Mouse (Mus musculus) cerebellum, adult 2 months (tissue): Measurements from ENCODE around the gene Alk. TPM values are rescaled to one million over a fixed set of nuclear protein-coding genes. Genes with fewer than 3 reads are reported as not detected.
A peak's percentile ranks its signal among the peaks of the same experiment; 100 is the strongest.

Experiments used
- DNase-seq, 2 experiments: peaks; one replicate each; pipeline ENCODE4 v3.0.0; 2021
- H3K27ac ChIP-seq: fragments of 200-500 bp; 2 replicates; pipeline ENCODE4 v1.5.1; 2012; ENCODE audit warnings: low read length, control low read depth, inconsistent platforms; ENCODE audit not compliant: insufficient read depth
- H3K27me3 ChIP-seq: fragments of 200-500 bp; 2 replicates; pipeline ENCODE4 v1.6.1; 2012; ENCODE audit warnings: inconsistent platforms, mild to moderate bottlenecking, low read length, moderate library complexity; ENCODE audit not compliant: control insufficient read depth, insufficient read depth
- H3K4me1 ChIP-seq: fragments of 200-500 bp; 2 replicates; pipeline ENCODE4 v1.6.1; 2011; ENCODE audit warnings: low read length; ENCODE audit not compliant: control insufficient read depth, insufficient read depth
- H3K4me3 ChIP-seq: fragments of 200-500 bp; replicated peaks from 2 replicates; pipeline ENCODE3; 2011; ENCODE audit warnings: mild to moderate bottlenecking, low read depth, low read length, control low read depth; ENCODE audit not compliant: insufficient read depth
- CTCF ChIP-seq: fragments of 200-500 bp; IDR thresholded peaks from 2 replicates; pipeline ENCODE4 v1.5.1; 2011; ENCODE audit warnings: low read depth, mild to moderate bottlenecking, control low read depth, low read length, moderate library complexity, borderline replicate concordance; ENCODE audit not compliant: insufficient read depth
- POLR2A ChIP-seq: fragments of 200-500 bp; IDR thresholded peaks from 2 replicates; pipeline ENCODE4 v1.6.1; 2011; ENCODE audit warnings: low read length, control low read depth, borderline replicate concordance; ENCODE audit not compliant: insufficient read depth
- WGBS: fragments of 180-500 bp; shearing (Covaris S2); methylation state at CpG from one replicate; pipeline ENCODE4 v1.1.7; 2018; 5-methylcytosine and 5-hydroxymethylcytosine counted together
- polyA plus RNA-seq: library from polyadenylated mRNA; depleted of rRNA; stranded (reverse); fragments of >200 nt; gene quantifications from 2 replicates; pipeline ENCODE4 v1.2.3, GENCODE M21; 2012

Alk gene
- polyA plus RNA-seq, 1 experiment = 1.6 TPM

- H3K27me3 ChIP-seq = peaks cover 1% of the 10 kb centered on the region; the same call in 1 of the 2 replicates
- DNase-seq = no peak
- no peak for TF ChIP-seq POLR2A
- no peak for TF ChIP-seq CTCF
- no peak overlapping the region for H3K4me3 ChIP-seq
- WGBS = 72% methylated on average over 7 of the region's 7 CpGs
- no peak overlapping the region for H3K27ac ChIP-seq
- H3K4me1 ChIP-seq = no peaks in the 10 kb centered on the region; the same call in 1 of the 2 replicates
Measured at GRCm38 (mm10) chr17:71871981-71872380, 732.4 kb downstream of the Alk start.

- TF ChIP-seq POLR2A (no peak), CTCF (no peak)
- no peak for DNase-seq
- WGBS = 92% methylated on average over 1 of the region's 1 CpGs
- peaks cover 1% of the 10 kb centered on the region; the same call in 1 of the 2 replicates for H3K27me3 ChIP-seq
- H3K4me3 ChIP-seq = no peak overlapping the region
- H3K27ac ChIP-seq = no peak overlapping the region
- H3K4me1 ChIP-seq = no peaks in the 10 kb centered on the region; the same call in 1 of the 2 replicates
Measured at GRCm38 (mm10) chr17:71870641-71871040, 733.8 kb downstream of the Alk start.

GRCm38 (mm10) chr17:71870232-71870621 lies 734.2 kb downstream of the Alk start:
- WGBS = 88% methylated on average over 7 of the region's 8 CpGs
- no peak overlapping the region for H3K4me3 ChIP-seq
- no peak overlapping the region for H3K27ac ChIP-seq
- no peak for TF ChIP-seq CTCF
- H3K27me3 ChIP-seq = peaks cover 1% of the 10 kb centered on the region; the same call in 1 of the 2 replicates
- DNase-seq = no peak
- H3K4me1 ChIP-seq = no peaks in the 10 kb centered on the region; the same call in 1 of the 2 replicates

GRCm38 (mm10) chr17:71869372-71870231 lies 734.8 kb downstream of the Alk start:
- no peak for DNase-seq
- peaks cover 1% of the 10 kb centered on the region; the same call in 1 of the 2 replicates for H3K27me3 ChIP-seq
- 5% methylated on average over 60 of the region's 60 CpGs for WGBS
- TF ChIP-seq POLR2A = no peak
- no peak for TF ChIP-seq CTCF
- H3K4me3 ChIP-seq = peak overlapping the region; percentile 16
- H3K4me1 ChIP-seq = no peaks in the 10 kb centered on the region; the same call in 1 of the 2 replicates
- H3K27ac ChIP-seq = no peak overlapping the region

GRCm38 (mm10) chr17:71868828-71869227 lies 735.6 kb downstream of the Alk start:
- DNase-seq = no peak
- no peak overlapping the region for H3K4me3 ChIP-seq
- 51% methylated on average over 12 of the region's 12 CpGs for WGBS
- H3K27me3 ChIP-seq = peaks cover 1% of the 10 kb centered on the region; the same call in 1 of the 2 replicates
- no peak for TF ChIP-seq POLR2A
- no peak for TF ChIP-seq CTCF
- H3K4me1 ChIP-seq = no peaks in the 10 kb centered on the region; the same call in 1 of the 2 replicates
- H3K27ac ChIP-seq = no peak overlapping the region

- peaks cover 1% of the 10 kb centered on the region; the same call in 1 of the 2 replicates for H3K27me3 ChIP-seq
- no peak for TF ChIP-seq POLR2A
- TF ChIP-seq CTCF = no peak
- H3K27ac ChIP-seq = no peak overlapping the region
- H3K4me3 ChIP-seq = no peak overlapping the region
- no peaks in the 10 kb centered on the region; the same call in 1 of the 2 replicates for H3K4me1 ChIP-seq
- DNase-seq = no peak
- WGBS = 95% methylated on average over 2 of the region's 2 CpGs
Measured at GRCm38 (mm10) chr17:71867892-71868291, 736.5 kb downstream of the Alk start.

GRCm38 (mm10) chr17:71865437-71865836 lies 739.0 kb downstream of the Alk start:
- H3K27ac ChIP-seq = no peak overlapping the region
- DNase-seq = no peak
- H3K27me3 ChIP-seq = peaks cover 1% of the 10 kb centered on the region; the same call in 1 of the 2 replicates
- no peak overlapping the region for H3K4me3 ChIP-seq
- H3K4me1 ChIP-seq = no peaks in the 10 kb centered on the region; the same call in 1 of the 2 replicates
- WGBS = 80% methylated on average over 5 of the region's 5 CpGs
- no peak for TF ChIP-seq POLR2A
- TF ChIP-seq CTCF = no peak

GRCm38 (mm10) chr17:71864039-71864438 lies 740.4 kb downstream of the Alk start:
- 91% methylated on average over 8 of the region's 8 CpGs for WGBS
- no peak for DNase-seq
- Histone ChIP-seq H3K27ac (no peak overlapping the region), H3K4me3 (no peak overlapping the region), H3K4me1 (no peaks in the 10 kb centered on the region), H3K27me3 (no peaks in the 10 kb centered on the region)
- no peak for TF ChIP-seq CTCF
- no peak for TF ChIP-seq POLR2A
